In the genomic region with DNA sequence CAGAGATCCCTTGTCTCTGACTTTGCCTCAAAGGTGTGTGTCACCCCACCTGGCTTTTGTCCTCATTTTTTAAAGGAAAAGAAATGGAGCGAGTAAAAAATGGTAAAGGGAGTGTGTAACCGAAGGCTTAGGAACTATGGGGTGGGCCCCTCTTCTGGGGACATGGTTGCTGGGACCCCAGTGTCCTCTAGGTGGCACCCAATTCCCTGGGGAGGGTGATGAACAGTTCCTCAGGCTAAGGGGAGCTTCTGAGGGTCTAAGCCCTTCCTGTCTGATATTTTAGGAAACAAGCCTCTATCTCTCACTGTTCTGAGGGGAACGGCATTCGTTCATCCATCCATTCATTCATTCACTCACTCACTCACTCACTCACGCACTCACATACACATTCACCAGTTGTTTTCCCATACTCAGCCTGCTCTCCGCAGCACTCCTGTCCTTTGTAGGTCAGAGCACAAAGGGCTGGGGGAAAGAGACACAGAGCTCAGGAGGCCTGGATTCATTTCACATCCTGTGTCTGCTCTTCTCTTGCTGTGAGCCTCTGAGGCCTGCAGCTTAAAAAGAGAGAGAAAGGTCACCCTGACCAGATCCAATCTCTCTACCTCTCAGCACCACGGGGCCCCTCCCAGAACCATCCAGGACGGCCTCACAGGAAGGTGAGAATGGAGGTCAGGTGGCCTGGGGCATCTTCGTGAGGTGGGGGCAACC, we compare ENCODE assay signal across 8 mouse cellular contexts. TPM values are rescaled to one million over a fixed set of nuclear protein-coding genes. Genes with fewer than 3 reads are reported as not detected.
DNase-seq lines count a peak whose midpoint lies in the region; ATAC-seq and TF ChIP-seq lines count a peak whose summit lies in the region.

No protein-coding gene starts in this region.

- 56% methylated on average over 9 of the region's 9 CpGs for WGBS in forebrain, embryonic 13.5 days
- WGBS in forebrain, embryonic 12.5 days: 59% methylated on average over 9 of the region's 9 CpGs
- 39% methylated on average over 9 of the region's 9 CpGs for WGBS in liver, embryonic 11.5 days

- in situ Hi-C loops in Patski (cut with MboI; ENCODE audit: low pct_unique_long_range_greater_than_20kb): loop anchor here (5.0 kb wide), 1 partner anchor 48 kb away; no protein-coding TSS in a partner anchor

- 0 out of 2 replicates have a peak, but pooled peaks cover 7% of the 10 kb centered on the region for H3K27me3 ChIP-seq in forebrain, embryonic 13.5 days
- H3K27me3 ChIP-seq in forebrain, embryonic 12.5 days: peaks cover 15% of the 10 kb centered on the region; the same call in 1 of the 2 replicates
- H3K27me3 ChIP-seq in liver, embryonic 11.5 days (replicated peaks; ENCODE audit: control insufficient read depth, insufficient read depth, low read length): peaks cover 14% of the 10 kb centered on the region
- no peaks in the 10 kb centered on the region for H3K27me3 ChIP-seq in Patski

- H3K36me3 ChIP-seq in forebrain, embryonic 13.5 days (ENCODE audit: poor library complexity, severe bottlenecking): no peaks in the 10 kb centered on the region
- H3K36me3 ChIP-seq in forebrain, embryonic 12.5 days (replicated peaks): no peaks in the 10 kb centered on the region
- H3K36me3 ChIP-seq in liver, embryonic 11.5 days (ENCODE audit: control insufficient read depth, insufficient read depth, low read length): no peaks in the 10 kb centered on the region

- CTCF ChIA-PET in Patski (lab: Charles Lee): interaction anchor here (0.8 to 2.1 kb wide), 4 partner anchors 10 to 66 kb away, joined by 3 to 6 read pairs (median 4); no protein-coding TSS in a partner anchor

- POLR2A ChIA-PET in Patski (lab: Charles Lee): interaction anchor here (0.7 kb wide), 1 partner anchor 70 kb away, joined by 3 read pairs; no protein-coding TSS in a partner anchor

- H3K27ac ChIP-seq in forebrain, embryonic 13.5 days: no peak overlapping the region
- H3K27ac ChIP-seq in forebrain, embryonic 12.5 days: no peak overlapping the region
- H3K27ac ChIP-seq in liver, embryonic 11.5 days (ENCODE audit: low read depth, low read length): no peak overlapping the region

- DNase-seq in liver (peak; percentile 31), Patski (ENCODE audit: low read depth, low spot score) (no peak)
- no peak for DNase-seq in liver, embryonic 11.5 days (ENCODE audit: low spot score)
- DNase-seq in thymus, postnatal 0 days (ENCODE audit: low spot score): peak; percentile 36
- no peak for DNase-seq in frontal cortex, postnatal 14 days (ENCODE audit: low spot score in 2 of 2)

- 0 out of 2 replicates have a peak, but pooled peaks cover 3% of the 10 kb centered on the region for H3K4me1 ChIP-seq in forebrain, embryonic 13.5 days
- no peaks in the 10 kb centered on the region for H3K4me1 ChIP-seq in forebrain, embryonic 12.5 days
- H3K4me1 ChIP-seq in liver, embryonic 11.5 days (replicated peaks; ENCODE audit: control insufficient read depth, insufficient read depth, low read length): peaks cover 3% of the 10 kb centered on the region; the same call in 1 of the 2 replicates

- no peak overlapping the region for H3K4me2 ChIP-seq in forebrain, embryonic 13.5 days
- H3K4me2 ChIP-seq in forebrain, embryonic 12.5 days: no peak overlapping the region
- H3K4me2 ChIP-seq in liver, embryonic 11.5 days: no peak overlapping the region

- H3K9me3 ChIP-seq in forebrain, embryonic 13.5 days (replicated peaks): no peaks in the 10 kb centered on the region
- no peaks in the 10 kb centered on the region for H3K9me3 ChIP-seq in forebrain, embryonic 12.5 days
- no peaks in the 10 kb centered on the region for H3K9me3 ChIP-seq in liver, embryonic 11.5 days (ENCODE audit: control insufficient read depth, low read length)

- H3K4me3 ChIP-seq in forebrain, embryonic 13.5 days: no peak overlapping the region
- no peak overlapping the region for H3K4me3 ChIP-seq in forebrain, embryonic 12.5 days (replicated peaks)
- no peak overlapping the region for H3K4me3 ChIP-seq in liver, embryonic 11.5 days (ENCODE audit: low read depth, low read length)

- no peak for ATAC-seq in forebrain, embryonic 13.5 days
- no peak for ATAC-seq in forebrain, embryonic 12.5 days (ENCODE audit: low FRiP score)
- no peak for ATAC-seq in liver, embryonic 11.5 days (replicated peaks; ENCODE audit: low FRiP score)
- peak; percentile 65 for ATAC-seq in Patski
- ATAC-seq in hematopoietic stem cell, adult 5-6 weeks (replicated peaks in 1 of 2; ENCODE audit: insufficient read depth in 1 of 2, low FRiP score in 2 of 2, low TSS enrichment in 1 of 2, low read depth in 1 of 2, poor library complexity in 2 of 2, severe bottlenecking in 2 of 2): peak; percentile 58 to 66; a peak in 1 of 4 replicates

- H3K9ac ChIP-seq in forebrain, embryonic 13.5 days: peak overlapping the region; percentile 30; the same call in 1 of the 2 replicates
- H3K9ac ChIP-seq in forebrain, embryonic 12.5 days: no peak overlapping the region
- H3K9ac ChIP-seq in liver, embryonic 11.5 days (ENCODE audit: low read depth, low read length): no peak overlapping the region

- peak; percentile 86 for TF ChIP-seq CTCF in Patski (IDR thresholded peaks at IDR 0.05)

RNA-seq across cellular contexts. Expression of gene Hand1, which starts 36.3 kb away (rescaled TPM):
- polyA plus RNA-seq in forebrain, embryonic 13.5 days (2015; fragmentation: Nextera tagmentation; extraction: Ambion mirVana): not detected in 2 replicates
- not detected in 2 replicates for polyA plus RNA-seq in forebrain, embryonic 12.5 days (2016; fragmentation: Nextera tagmentation; extraction: Ambion mirVana)
- 9.1 and 11.0 TPM in 2 replicates for polyA plus RNA-seq in liver, embryonic 11.5 days (2014; fragmentation: Nextera tagmentation; extraction: Ambion mirVana)
- polyA plus RNA-seq in Patski (2021): not detected
- not detected in 2 replicates for total RNA-seq in hematopoietic stem cell, adult 5-6 weeks (2017)
- polyA plus RNA-seq in thymus, postnatal 0 days (2015; fragmentation: Nextera tagmentation; extraction: Ambion mirVana): 0.46 and 0.57 TPM in 2 replicates

Comparison
In these comparisons a context has a peak if more than half of its experiments do, and no peak if none do; other contexts are left out.
1. DNase-seq: peak in liver (single experiment) and thymus, postnatal 0 days (single experiment); none in liver, embryonic 11.5 days (single experiment), Patski (single experiment) and frontal cortex, postnatal 14 days (0 of 2).
2. ATAC-seq: peak in Patski (single experiment) and hematopoietic stem cell, adult 5-6 weeks (2 of 2); none in forebrain, embryonic 13.5 days (single experiment), forebrain, embryonic 12.5 days (single experiment) and liver, embryonic 11.5 days (single experiment).